Mouse (Mus musculus) neural tube, embryonic 13.5 days (tissue): Measurements from ENCODE around the gene Retreg1. TPM values are rescaled to one million over a fixed set of nuclear protein-coding genes. Genes with fewer than 3 reads are reported as not detected.

Source experiments
- ATAC-seq: fragments of 200-750 bp; cut with Nextera tagmentation; 2 replicates; pipeline ENCODE4 v1.8.0; 2017; ENCODE audit warnings: low read depth, mild to moderate bottlenecking, moderate TSS enrichment, moderate library complexity
- H3K27ac ChIP-seq: fragments of 300-500 bp; sonication (generic); replicated peaks from 2 replicates; pipeline ENCODE4 v1.5.1; 2015; ENCODE audit warnings: moderate library complexity, mild to moderate bottlenecking, inconsistent platforms
- H3K27me3 ChIP-seq: fragments of 300-500 bp; sonication (generic); 2 replicates; pipeline ENCODE4 v1.6.1; 2015; ENCODE audit warnings: mild to moderate bottlenecking, inconsistent platforms
- H3K36me3 ChIP-seq: fragments of 300-500 bp; sonication (generic); 2 replicates; pipeline ENCODE4 v1.6.1; 2015; ENCODE audit warnings: mild to moderate bottlenecking, inconsistent platforms
- H3K4me1 ChIP-seq: fragments of 300-500 bp; sonication (generic); replicated peaks from 2 replicates; pipeline ENCODE4 v1.6.1; 2015; ENCODE audit warnings: inconsistent platforms
- H3K4me2 ChIP-seq: fragments of 300-500 bp; sonication (generic); 2 replicates; pipeline ENCODE4 v1.6.1; 2015; ENCODE audit warnings: inconsistent platforms, mild to moderate bottlenecking, moderate library complexity
- H3K4me3 ChIP-seq: fragments of 300-500 bp; sonication (generic); 2 replicates; pipeline ENCODE4 v1.5.1; 2015; ENCODE audit warnings: mild to moderate bottlenecking, inconsistent platforms
- H3K9ac ChIP-seq: fragments of 300-500 bp; sonication (generic); 2 replicates; pipeline ENCODE4 v1.6.1; 2015; ENCODE audit warnings: moderate library complexity, mild to moderate bottlenecking, inconsistent platforms
- H3K9me3 ChIP-seq: fragments of 300-500 bp; sonication (generic); 2 replicates; pipeline ENCODE4 v1.6.1; 2016; ENCODE audit warnings: inconsistent platforms
- WGBS: fragments of 180-500 bp; shearing (Covaris S2); methylation state at CpG from one replicate; pipeline ENCODE4 v1.1.7; 2015; 5-methylcytosine and 5-hydroxymethylcytosine counted together
- polyA plus RNA-seq: library from polyadenylated mRNA; unstranded; fragments of >200 nt; fragmentation: Nextera tagmentation; extraction: Ambion mirVana; gene quantifications from 2 replicates; pipeline ENCODE4 v1.2.1, GENCODE M21; 2015

The Retreg1 gene
- polyA plus RNA-seq, result 9.0 and 11.3 TPM in 2 replicates

DNA sequence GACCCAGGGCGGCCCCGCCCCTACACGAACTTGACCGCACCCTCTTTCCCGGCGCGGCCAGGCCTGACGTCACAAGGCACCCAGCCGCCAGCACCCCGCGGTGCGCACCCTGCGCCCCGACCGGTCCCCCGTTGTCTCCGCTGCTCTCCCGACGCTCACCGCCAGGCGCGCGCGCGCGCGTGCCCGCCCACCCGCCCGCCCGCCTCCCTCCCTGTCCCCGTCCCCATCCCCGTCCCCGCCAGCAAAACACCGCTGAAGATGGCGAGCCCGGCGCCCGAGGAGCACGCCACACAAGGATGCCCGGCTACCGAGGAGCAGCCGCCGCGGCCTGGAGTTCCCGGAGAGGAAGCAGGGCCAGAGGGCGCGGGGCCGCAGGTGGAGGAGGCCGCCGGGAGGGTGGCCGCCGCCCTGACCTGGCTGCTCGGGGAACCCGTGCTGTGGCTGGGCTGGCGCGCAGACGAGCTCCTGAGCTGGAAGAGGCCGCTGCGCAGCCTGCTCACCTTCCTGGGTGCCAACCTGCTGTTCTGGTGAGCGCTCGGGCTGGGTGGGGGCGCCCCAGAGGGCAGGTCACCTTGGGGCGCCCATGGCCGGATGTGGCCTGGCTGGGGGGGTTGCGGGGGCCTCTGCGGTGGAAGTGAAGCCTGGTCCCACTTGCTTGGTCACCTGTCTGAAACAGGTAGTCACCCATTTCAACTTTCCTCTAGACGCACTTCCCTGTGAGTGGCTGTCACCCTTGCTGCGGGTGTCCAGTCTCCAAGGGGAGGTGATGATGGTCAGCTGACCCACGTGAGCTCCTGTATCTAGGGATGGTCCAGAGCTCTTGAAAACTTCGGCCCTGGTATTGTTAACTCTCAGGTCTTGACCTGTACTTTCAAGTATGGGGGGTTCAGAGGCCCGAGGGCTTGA lies at the start of gene Retreg1:
Gene Retreg1, plus strand, starts transcription at position 95 of the 906 bp plus-strand sequence.
- Histone ChIP-seq H3K4me2 (peak within 1 kb of the TSS; percentile 83), H3K36me3 (no peaks in the 10 kb centered on the region), H3K9ac (peak within 1 kb of the TSS; percentile 90), H3K4me3 (peak within 1 kb of the TSS; percentile 77), H3K9me3 (no peaks in the 10 kb centered on the region), H3K27me3 (peaks cover 13% of the 10 kb centered on the region), H3K27ac (peak within 1 kb of the TSS; percentile 64), H3K4me1 (peaks cover 10% of the 10 kb centered on the region)
- under 1% methylated on average over 59 of the region's 72 CpGs for WGBS
- ATAC-seq, result peak; percentile 86

DNA sequence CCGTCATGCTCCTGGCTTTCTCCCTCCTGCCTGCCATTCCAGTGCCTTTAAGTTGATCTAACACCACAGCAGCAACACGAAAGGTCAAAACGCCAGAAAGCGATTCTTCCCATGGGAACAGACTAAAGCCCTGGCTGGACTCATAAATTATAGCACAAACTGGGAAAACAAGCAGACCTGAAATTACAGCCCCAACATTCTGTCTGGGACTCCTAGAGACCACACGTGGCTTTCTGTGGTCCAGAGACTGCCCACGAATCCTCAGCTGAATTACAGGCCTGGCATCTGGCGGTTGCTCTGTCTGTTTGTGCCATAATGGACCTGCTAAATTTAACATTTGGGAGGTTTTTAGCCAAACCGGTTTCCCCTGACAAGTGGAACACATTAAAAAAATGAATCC lies 48.9 kb upstream of the Retreg1 start:
- no peak for ATAC-seq
- no peaks in the 10 kb centered on the region for H3K27me3 ChIP-seq
- H3K9me3 ChIP-seq, result no peaks in the 10 kb centered on the region
- H3K4me1 ChIP-seq, result peaks cover 37% of the 10 kb centered on the region
- H3K36me3 ChIP-seq, result peaks cover 30% of the 10 kb centered on the region
- H3K4me3 ChIP-seq, result no peak overlapping the region
- H3K4me2 ChIP-seq, result no peak overlapping the region
- peak overlapping the region; percentile 50; the same call in 1 of the 2 replicates for H3K27ac ChIP-seq
- H3K9ac ChIP-seq, result no peak overlapping the region; the same call in 1 of the 2 replicates
- WGBS, result 42% methylated on average over 8 of the region's 8 CpGs

DNA sequence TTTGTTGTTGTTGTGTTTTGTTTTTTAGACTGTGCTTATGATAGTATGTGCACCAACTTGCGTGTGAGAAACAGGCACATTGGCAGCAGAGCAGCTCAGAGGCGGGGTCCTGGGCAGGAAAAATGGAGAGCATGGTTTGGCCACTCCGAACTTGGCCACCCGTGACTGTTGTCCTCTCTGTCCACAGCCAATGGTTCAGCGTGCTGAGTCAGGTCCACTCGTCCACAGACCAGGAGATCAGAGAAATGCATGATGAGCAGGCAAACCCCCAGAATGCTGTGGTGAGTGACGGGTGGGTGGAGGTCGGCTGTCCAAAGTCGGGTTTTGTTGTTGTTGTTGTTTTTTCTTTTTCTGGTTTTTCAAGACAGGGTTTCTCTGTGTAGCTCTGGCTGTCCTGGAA lies 47.5 kb upstream of the Retreg1 start:
- Histone ChIP-seq H3K4me3 (no peak overlapping the region), H3K9ac (no peak overlapping the region), H3K27me3 (no peaks in the 10 kb centered on the region), H3K27ac (no peak overlapping the region), H3K9me3 (no peaks in the 10 kb centered on the region), H3K4me2 (no peak overlapping the region), H3K36me3 (peaks cover 42% of the 10 kb centered on the region), H3K4me1 (peaks cover 30% of the 10 kb centered on the region)
- no peak for ATAC-seq
- 99% methylated on average over 9 of the region's 9 CpGs for WGBS

DNA sequence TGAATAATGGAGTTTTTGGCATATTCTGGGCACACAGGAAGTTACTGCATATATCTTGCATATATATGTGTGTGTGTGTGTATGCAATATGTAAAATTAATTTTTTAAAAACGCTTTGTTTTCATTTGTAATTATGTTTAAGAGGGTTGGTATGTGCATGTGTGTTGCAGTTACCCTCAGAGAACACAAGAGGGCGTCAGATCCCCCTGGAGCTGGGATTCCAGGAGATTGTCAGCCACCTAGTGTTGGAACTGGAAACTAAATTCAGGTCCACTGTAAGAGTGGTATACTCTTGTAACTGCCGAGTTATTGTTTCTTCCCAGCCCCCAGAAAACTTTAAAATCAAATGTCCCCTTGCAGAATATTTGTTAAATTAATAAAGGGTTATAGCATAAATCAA lies 46.6 kb upstream of the Retreg1 start:
- Histone ChIP-seq H3K27me3 (no peaks in the 10 kb centered on the region), H3K4me3 (no peak overlapping the region), H3K9ac (no peak overlapping the region), H3K36me3 (peaks cover 50% of the 10 kb centered on the region), H3K4me1 (peaks cover 24% of the 10 kb centered on the region; the same call in 1 of the 2 replicates), H3K4me2 (no peak overlapping the region), H3K27ac (no peak overlapping the region), H3K9me3 (no peaks in the 10 kb centered on the region)
- 55% methylated on average over 3 of the region's 3 CpGs for WGBS
- ATAC-seq, result no peak

DNA sequence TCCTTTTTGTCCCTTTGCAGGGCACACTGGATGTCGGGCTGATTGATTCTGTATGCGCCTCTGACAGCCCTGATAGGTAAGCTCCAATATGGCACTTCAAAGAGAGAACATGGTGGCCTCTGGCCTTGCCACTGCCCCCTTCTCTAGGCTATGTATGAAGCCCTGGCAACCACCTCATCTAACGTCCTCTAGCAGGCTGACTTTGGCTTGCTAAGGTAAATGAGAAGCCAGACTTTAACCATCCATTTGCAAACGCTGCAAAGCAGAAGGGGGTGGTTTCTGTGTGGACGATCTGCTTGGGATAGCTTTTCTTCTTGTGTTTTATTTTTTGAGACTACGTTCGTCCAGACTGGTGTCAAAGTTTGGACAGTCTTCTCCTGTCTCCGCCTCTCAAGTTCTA lies 45.8 kb upstream of the Retreg1 start:
- Histone ChIP-seq H3K27me3 (no peaks in the 10 kb centered on the region), H3K4me2 (no peak overlapping the region), H3K9ac (no peak overlapping the region), H3K27ac (no peak overlapping the region), H3K4me1 (peaks cover 17% of the 10 kb centered on the region; the same call in 1 of the 2 replicates), H3K4me3 (no peak overlapping the region), H3K36me3 (peaks cover 53% of the 10 kb centered on the region), H3K9me3 (no peaks in the 10 kb centered on the region)
- whole genome bisulfite sequencing, result 94% methylated on average over 8 of the region's 8 CpGs
- no peak for ATAC-seq

DNA sequence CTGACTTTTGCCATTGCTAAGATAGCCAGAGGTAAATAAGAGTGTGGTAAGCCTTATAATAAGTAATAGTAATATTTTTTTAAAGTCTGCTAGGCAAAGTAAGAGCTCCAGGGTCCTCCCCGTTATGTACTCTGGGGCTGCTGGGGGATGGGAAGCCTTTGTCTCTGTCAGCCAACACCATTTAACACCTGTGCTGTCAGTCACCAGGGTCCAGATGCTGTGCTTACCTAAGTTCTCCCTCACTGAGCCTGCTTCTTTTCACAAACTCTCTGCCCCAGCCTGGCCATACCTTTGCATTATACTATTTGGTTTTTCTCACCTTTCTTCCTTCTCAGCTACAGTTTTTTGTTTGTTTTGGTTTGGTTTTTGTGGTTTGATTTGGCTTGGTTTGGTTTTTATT lies 45.1 kb upstream of the Retreg1 start:
- 83% methylated on average over 1 of the region's 1 CpGs for WGBS
- no peak overlapping the region for H3K4me2 ChIP-seq
- peaks cover 15% of the 10 kb centered on the region for H3K4me1 ChIP-seq
- no peak overlapping the region for H3K9ac ChIP-seq
- peaks cover 57% of the 10 kb centered on the region for H3K36me3 ChIP-seq
- H3K4me3 ChIP-seq, result no peak overlapping the region
- no peaks in the 10 kb centered on the region for H3K27me3 ChIP-seq
- H3K9me3 ChIP-seq, result no peaks in the 10 kb centered on the region
- H3K27ac ChIP-seq, result no peak overlapping the region
- no peak for ATAC-seq

DNA sequence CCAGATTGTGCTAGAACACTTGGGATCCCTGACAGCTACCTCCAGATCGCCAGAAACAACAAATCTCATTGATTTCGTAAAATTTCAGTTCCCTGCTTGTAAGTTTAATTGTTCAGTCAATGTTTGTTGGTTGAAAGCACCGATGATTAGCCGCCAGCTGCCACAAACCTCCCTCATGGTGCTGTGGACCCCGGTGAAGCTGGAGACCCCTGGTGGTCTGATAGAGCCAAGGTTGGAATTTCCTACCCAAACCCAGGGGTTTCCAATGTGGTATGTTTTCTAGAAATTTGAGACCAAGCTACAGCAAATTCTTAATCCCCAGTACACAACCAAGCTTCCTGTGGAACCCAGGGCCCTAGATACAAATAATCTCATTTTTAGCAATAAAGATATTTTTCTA lies 41.3 kb upstream of the Retreg1 start:
- H3K9ac ChIP-seq, result no peak overlapping the region
- H3K4me1 ChIP-seq, result peaks cover 15% of the 10 kb centered on the region
- no peaks in the 10 kb centered on the region for H3K27me3 ChIP-seq
- H3K4me3 ChIP-seq, result no peak overlapping the region
- H3K4me2 ChIP-seq, result no peak overlapping the region
- ATAC-seq, result no peak
- H3K9me3 ChIP-seq, result no peaks in the 10 kb centered on the region
- no peak overlapping the region for H3K27ac ChIP-seq
- 78% methylated on average over 5 of the region's 5 CpGs for WGBS
- peaks cover 69% of the 10 kb centered on the region for H3K36me3 ChIP-seq

DNA sequence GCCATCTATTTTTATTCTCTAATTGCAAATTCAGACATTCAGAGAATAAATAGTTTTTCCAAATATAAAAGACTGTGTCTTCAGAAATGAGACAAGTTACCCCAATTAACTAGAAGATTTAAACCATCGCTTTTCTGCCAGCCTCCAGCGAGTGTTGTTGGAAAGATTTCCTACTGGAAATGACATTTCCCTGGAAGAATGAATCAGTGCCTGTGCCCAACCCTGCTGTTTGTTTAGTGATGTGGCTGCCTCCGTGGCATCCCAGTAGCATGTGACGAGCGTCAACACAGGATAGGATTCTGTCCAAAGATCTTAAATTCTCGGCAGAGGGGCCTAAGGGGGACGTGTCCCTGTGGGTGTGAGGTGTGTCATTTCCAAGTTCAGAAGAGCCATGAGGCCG lies 40.8 kb upstream of the Retreg1 start:
- H3K4me2 ChIP-seq, result no peak overlapping the region
- 81% methylated on average over 8 of the region's 8 CpGs for WGBS
- peaks cover 70% of the 10 kb centered on the region for H3K36me3 ChIP-seq
- no peaks in the 10 kb centered on the region for H3K9me3 ChIP-seq
- no peak overlapping the region for H3K27ac ChIP-seq
- H3K27me3 ChIP-seq, result no peaks in the 10 kb centered on the region
- H3K4me3 ChIP-seq, result no peak overlapping the region
- no peak for ATAC-seq
- peaks cover 15% of the 10 kb centered on the region for H3K4me1 ChIP-seq
- H3K9ac ChIP-seq, result no peak overlapping the region

DNA sequence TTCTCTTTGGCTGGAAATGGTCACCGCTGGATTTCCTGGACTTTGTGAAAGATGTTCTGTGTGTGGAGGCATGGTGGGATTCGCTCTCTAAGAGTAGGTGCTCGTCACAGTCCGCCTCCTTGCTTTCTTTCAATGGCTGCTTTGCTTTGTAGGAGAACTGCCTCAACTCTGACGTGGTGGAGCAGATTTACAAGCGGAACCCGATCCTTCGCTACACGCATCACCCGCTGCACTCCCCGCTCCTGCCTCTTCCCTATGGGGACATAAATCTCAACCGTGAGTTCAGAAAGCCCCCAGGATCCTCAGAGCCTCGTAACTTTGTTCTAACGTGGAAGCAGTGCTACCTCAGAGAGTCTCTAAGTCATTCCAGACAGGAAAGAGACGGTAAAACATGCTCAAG lies 39.9 kb upstream of the Retreg1 start:
- WGBS, result 37% methylated on average over 15 of the region's 15 CpGs
- no peak overlapping the region for H3K9ac ChIP-seq
- peaks cover 72% of the 10 kb centered on the region for H3K36me3 ChIP-seq
- H3K27me3 ChIP-seq, result no peaks in the 10 kb centered on the region
- no peak overlapping the region for H3K4me3 ChIP-seq
- peaks cover 15% of the 10 kb centered on the region for H3K4me1 ChIP-seq
- ATAC-seq, result 0 out of 2 replicates have a peak, but pooled peaks have one; percentile 26
- 0 out of 2 replicates have a peak overlapping the region, but pooled peaks have one; percentile 23 for H3K27ac ChIP-seq
- H3K9me3 ChIP-seq, result no peaks in the 10 kb centered on the region
- no peak overlapping the region for H3K4me2 ChIP-seq

DNA sequence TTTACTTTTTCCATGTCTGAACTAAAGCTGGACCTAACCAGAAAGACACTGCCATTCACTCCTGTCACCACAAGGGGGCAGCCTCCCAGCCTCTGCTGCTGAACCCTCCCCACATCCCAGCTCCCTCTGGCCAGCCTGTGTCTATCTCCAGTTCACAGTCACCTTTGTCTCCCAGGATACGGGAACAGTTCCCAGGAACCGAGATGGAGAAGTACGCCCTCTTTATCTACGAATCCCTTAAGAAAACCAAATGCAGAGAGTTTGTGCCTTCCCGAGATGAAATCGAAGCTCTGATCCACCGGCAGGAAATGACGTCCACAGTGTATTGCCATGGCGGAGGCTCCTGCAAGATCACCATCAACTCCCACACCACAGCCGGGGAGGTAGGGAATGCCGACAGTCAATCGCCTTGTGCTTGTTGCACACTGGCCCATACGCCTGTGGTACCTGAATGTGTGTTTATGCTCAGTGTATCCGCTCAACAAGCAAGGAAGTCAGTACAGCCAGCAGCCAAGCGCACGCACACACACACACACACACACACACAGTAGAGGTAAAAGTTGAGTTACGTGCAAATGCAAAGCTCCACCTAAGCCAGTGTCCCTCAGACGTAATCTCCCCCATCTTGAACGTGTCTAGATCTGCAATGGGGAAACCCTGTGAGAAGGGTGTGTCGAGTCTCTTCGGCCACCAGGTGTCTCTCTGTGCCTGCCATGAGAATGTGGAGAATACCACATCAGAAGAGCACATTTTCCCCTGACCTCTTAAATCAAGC lies 37.5 kb upstream of the Retreg1 start:
- H3K4me2 ChIP-seq, result no peak overlapping the region
- H3K36me3 ChIP-seq, result peaks cover 80% of the 10 kb centered on the region
- no peaks in the 10 kb centered on the region for H3K27me3 ChIP-seq
- peak; percentile 66 for ATAC-seq
- H3K9me3 ChIP-seq, result no peaks in the 10 kb centered on the region
- 86% methylated on average over 21 of the region's 21 CpGs for WGBS
- no peak overlapping the region for H3K4me3 ChIP-seq
- H3K27ac ChIP-seq, result no peak overlapping the region
- H3K4me1 ChIP-seq, result peaks cover 12% of the 10 kb centered on the region
- H3K9ac ChIP-seq, result no peak overlapping the region

DNA sequence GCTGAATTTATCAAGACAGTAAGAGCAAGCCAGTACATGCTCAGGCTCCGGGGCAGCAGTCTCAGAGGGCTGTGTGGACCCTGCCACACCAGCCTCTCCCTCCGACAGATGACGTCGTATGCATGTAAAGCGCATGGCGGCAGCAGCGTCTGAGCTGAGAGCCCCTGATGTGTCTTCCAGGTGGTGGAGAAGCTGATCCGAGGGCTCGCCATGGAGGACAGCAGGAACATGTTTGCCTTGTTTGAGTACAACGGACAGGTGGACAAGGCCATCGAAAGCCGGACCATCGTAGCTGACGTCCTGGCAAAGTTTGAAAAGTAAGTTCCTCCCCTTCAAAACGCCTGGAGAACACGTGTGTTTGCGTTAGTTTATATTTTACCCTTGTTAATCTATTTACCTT lies 36.6 kb upstream of the Retreg1 start:
- Histone ChIP-seq H3K9me3 (no peaks in the 10 kb centered on the region), H3K36me3 (peaks cover 82% of the 10 kb centered on the region), H3K4me2 (no peak overlapping the region), H3K9ac (no peak overlapping the region), H3K27me3 (no peaks in the 10 kb centered on the region), H3K4me3 (no peak overlapping the region), H3K27ac (no peak overlapping the region), H3K4me1 (peaks cover 12% of the 10 kb centered on the region)
- ATAC-seq, result no peak
- 87% methylated on average over 17 of the region's 17 CpGs for WGBS

DNA sequence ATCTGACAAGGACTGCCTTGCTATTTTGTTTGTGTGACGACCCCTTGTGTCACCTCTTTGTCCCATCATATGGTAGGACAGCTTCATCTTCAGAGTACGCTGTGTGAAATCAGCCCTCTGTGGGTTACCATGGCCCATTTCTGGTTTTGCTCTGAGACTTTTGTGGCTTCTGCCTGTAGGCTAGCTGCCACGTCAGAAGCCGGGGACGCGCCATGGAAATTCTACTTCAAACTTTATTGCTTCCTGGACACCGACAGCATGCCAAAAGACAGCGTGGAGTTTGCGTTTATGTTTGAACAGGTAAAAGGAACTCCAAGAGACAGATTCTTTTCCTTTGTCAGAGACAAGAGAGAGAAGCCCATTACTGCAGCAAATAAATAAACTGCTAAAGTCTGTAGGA lies 36.1 kb upstream of the Retreg1 start:
- Histone ChIP-seq H3K4me2 (no peak overlapping the region), H3K36me3 (peaks cover 84% of the 10 kb centered on the region), H3K4me1 (peaks cover 12% of the 10 kb centered on the region), H3K27me3 (no peaks in the 10 kb centered on the region), H3K27ac (no peak overlapping the region), H3K9me3 (no peaks in the 10 kb centered on the region), H3K4me3 (no peak overlapping the region), H3K9ac (no peak overlapping the region)
- no peak for ATAC-seq
- WGBS, result 95% methylated on average over 9 of the region's 9 CpGs
